Mouse (Mus musculus): Measurements from ENCODE around the gene Cep295nl.

- no peak for TF ChIP-seq POLR2A (IDR thresholded peaks at IDR 0.05; ENCODE audit: extremely low read depth, insufficient read depth, low read length)
- TF ChIP-seq CTCF (IDR thresholded peaks at IDR 0.05; ENCODE audit: extremely low read depth, insufficient read depth, low read length), result no peak
These were observed 20.3 kb downstream of the Cep295nl start for GRCm38 (mm10) chr11:118321971-118322370.
